Mouse (Mus musculus) megakaryocyte-erythroid progenitor cell, adult 5 weeks (primary cell): ENCODE results near the gene Tube1. TPM values are rescaled to one million over a fixed set of nuclear protein-coding genes. Genes with fewer than 3 reads are reported as not detected.

Experiments
- polyA plus RNA-seq: library from polyadenylated mRNA; stranded (reverse); fragments of >175 nt; gene quantifications from 2 replicates; pipeline ENCODE4 v1.2.3, GENCODE M21; 2012

The Tube1 gene
- polyA plus RNA-seq = 2.6 and 3.1 TPM in 2 replicates

GRCm38 (mm10) chr10:39133462-39134310 lies at the start of gene Tube1, which contains the start of gene Fam229b:
Tube1 (plus strand) TSS chr10:39133976.
Fam229b (minus strand) TSS chr10:39133914.

GRCm38 (mm10) chr10:39163694-39164093 lies 29.9 kb downstream of the Tube1 start, which contains the start of gene Ccn6:
Ccn6 (minus strand) TSS chr10:39163794.

Other genes with a start within 250 kb of the Tube1 start
- gene Lama4, start 168.5 kb upstream of the Tube1 start, polyA plus RNA-seq = 0.15 TPM in 1 of 2 replicates, not detected in the other
- 0.30 TPM in 1 of 2 replicates, not detected in the other for gene Fam229b, start 62 bp upstream of the Tube1 start, polyA plus RNA-seq
- not detected in 2 replicates for gene Ccn6, start 29.8 kb downstream of the Tube1 start, polyA plus RNA-seq
- 17.0 and 30.8 TPM in 2 replicates for gene Fyn, start 234.9 kb downstream of the Tube1 start, polyA plus RNA-seq